Mouse (Mus musculus) liver, adult 2 months (tissue): ENCODE data around the gene Klhl42. TPM values are rescaled to one million over a fixed set of nuclear protein-coding genes. Genes with fewer than 3 reads are reported as not detected.

Experiments
- DNase-seq: peaks from one replicate; pipeline ENCODE4 v3.0.0-alpha.2; 2011; ENCODE audit warnings: low read depth, low spot score; ENCODE audit errors: extremely low read depth
- H3K27ac ChIP-seq: fragments of 200-500 bp; replicated peaks from 2 replicates; pipeline ENCODE4 v1.5.1; 2012; ENCODE audit warnings: low read depth, mild to moderate bottlenecking, control low read depth, inconsistent platforms, low read length; ENCODE audit not compliant: insufficient read depth
- H3K27me3 ChIP-seq: fragments of 200-500 bp; 2 replicates; pipeline ENCODE4 v1.6.1; 2012; ENCODE audit warnings: mild to moderate bottlenecking, moderate library complexity, low read length, inconsistent platforms; ENCODE audit not compliant: control insufficient read depth, insufficient read depth
- H3K36me3 ChIP-seq: fragments of 200-500 bp; 2 replicates; pipeline ENCODE4 v1.6.1; 2012; ENCODE audit warnings: low read length, inconsistent platforms; ENCODE audit not compliant: control insufficient read depth, insufficient read depth
- H3K4me1 ChIP-seq: fragments of 200-500 bp; 2 replicates; pipeline ENCODE4 v1.6.1; 2011; ENCODE audit warnings: low read length; ENCODE audit not compliant: control insufficient read depth, insufficient read depth
- H3K4me3 ChIP-seq: fragments of 200-500 bp; 2 replicates; pipeline ENCODE4 v1.5.1; 2011; ENCODE audit warnings: low read depth, mild to moderate bottlenecking, control low read depth, low read length, moderate library complexity; ENCODE audit not compliant: insufficient read depth
- H3K79me2 ChIP-seq: fragments of 200-500 bp; 2 replicates; pipeline ENCODE4 v1.6.1; 2012; ENCODE audit warnings: inconsistent platforms, mild to moderate bottlenecking, low read length, moderate library complexity; ENCODE audit not compliant: control insufficient read depth, insufficient read depth
- H3K9ac ChIP-seq: fragments of 200-500 bp; 2 replicates; pipeline ENCODE4 v1.6.1; 2012; ENCODE audit warnings: low read depth, mild to moderate bottlenecking, control low read depth, inconsistent platforms, low read length
- CTCF ChIP-seq: fragments of 200-500 bp; IDR thresholded peaks from 2 replicates; pipeline ENCODE4 v1.5.1; 2011; ENCODE audit warnings: low read depth, low read length, control low read depth
- POLR2A ChIP-seq: fragments of 200-500 bp; IDR thresholded peaks from 2 replicates; pipeline ENCODE4 v1.6.1; 2011; ENCODE audit warnings: low read length, control low read depth; ENCODE audit not compliant: insufficient read depth; ENCODE audit errors: extremely low read depth
- WGBS: fragments of 180-500 bp; shearing (Covaris S2); methylation state at CpG from one replicate; pipeline ENCODE4 v1.1.7; 2018; 5-methylcytosine and 5-hydroxymethylcytosine counted together
- polyA plus RNA-seq: library from polyadenylated mRNA; depleted of rRNA; stranded (reverse); fragments of >200 nt; gene quantifications from 2 replicates; pipeline ENCODE4 v1.2.3, GENCODE M21; 2012
- total RNA-seq: library from RNA; depleted of rRNA; stranded (reverse); fragments of >200 nt; gene quantifications from 2 replicates; pipeline ENCODE4 v1.2.3, GENCODE M21; 2014

The Klhl42 gene
- total and polyA plus RNA-seq, 2 experiments, result 6.9 to 8.8 TPM

GRCm38 (mm10) chr6:147117764-147118163 lies 26.6 kb downstream of the Klhl42 start:
- Histone ChIP-seq H3K4me3 (no peak overlapping the region), H3K9ac (no peak overlapping the region), H3K79me2 (no peaks in the 10 kb centered on the region), H3K27ac (no peak overlapping the region), H3K4me1 (no peaks in the 10 kb centered on the region), H3K36me3 (no peaks in the 10 kb centered on the region), H3K27me3 (no peaks in the 10 kb centered on the region)
- TF ChIP-seq POLR2A, result no peak
- TF ChIP-seq CTCF, result no peak
- 91% methylated on average over 7 of the region's 7 CpGs for WGBS
- no peak for DNase-seq

DNA sequence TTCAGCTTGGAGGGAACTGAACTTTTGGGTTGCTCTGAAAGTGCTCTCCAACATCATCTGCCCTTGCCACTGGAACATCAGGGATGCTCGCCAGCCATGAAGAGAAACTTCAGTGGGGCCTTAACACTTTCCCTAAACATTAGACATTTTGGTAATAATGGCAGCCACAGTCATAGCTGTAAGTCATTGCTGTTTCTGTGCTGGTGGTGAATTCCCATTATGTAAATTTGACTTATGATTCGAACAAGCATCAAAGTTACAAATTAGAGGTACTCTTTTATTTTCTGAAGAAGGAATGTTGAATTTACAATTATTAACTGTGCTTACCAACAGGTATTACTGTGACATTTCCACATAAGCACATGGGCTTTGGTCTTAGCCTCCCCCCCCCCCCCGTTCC lies 27.0 kb downstream of the Klhl42 start:
- Histone ChIP-seq H3K27me3 (no peaks in the 10 kb centered on the region), H3K79me2 (no peaks in the 10 kb centered on the region), H3K4me3 (no peak overlapping the region), H3K27ac (no peak overlapping the region), H3K36me3 (no peaks in the 10 kb centered on the region), H3K9ac (no peak overlapping the region), H3K4me1 (no peaks in the 10 kb centered on the region)
- no peak for DNase-seq
- TF ChIP-seq POLR2A (no peak), CTCF (no peak)
- 75% methylated on average over 3 of the region's 3 CpGs for WGBS

DNA sequence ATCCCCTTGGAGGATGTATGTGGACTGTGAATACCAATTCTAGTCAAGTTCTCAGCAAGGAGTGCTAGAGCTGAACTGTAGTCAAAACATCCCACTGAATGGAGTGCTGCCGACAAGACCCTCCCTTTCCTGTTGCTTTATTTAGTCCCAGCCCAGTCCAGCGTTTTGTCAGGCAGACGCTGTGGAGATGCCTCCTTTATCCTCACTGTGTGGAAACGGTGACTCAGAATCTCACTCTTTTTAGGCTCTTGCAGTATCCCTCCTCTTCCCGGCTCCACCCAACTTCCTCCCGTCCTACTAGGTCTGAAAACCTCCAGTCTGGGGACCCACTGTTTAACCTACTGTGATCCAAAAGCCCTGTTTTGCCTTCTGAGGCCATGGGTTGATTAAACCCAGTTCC lies 30.1 kb downstream of the Klhl42 start:
- H3K4me3 ChIP-seq, result no peak overlapping the region
- WGBS, result 49% methylated on average over 6 of the region's 6 CpGs
- TF ChIP-seq CTCF, result no peak
- no peak for TF ChIP-seq POLR2A
- no peaks in the 10 kb centered on the region for H3K27me3 ChIP-seq
- no peaks in the 10 kb centered on the region for H3K36me3 ChIP-seq
- no peak for DNase-seq
- no peaks in the 10 kb centered on the region for H3K4me1 ChIP-seq
- no peaks in the 10 kb centered on the region for H3K79me2 ChIP-seq
- no peak overlapping the region for H3K9ac ChIP-seq
- no peak overlapping the region for H3K27ac ChIP-seq

GRCm38 (mm10) chr6:147127239-147127638 lies 36.1 kb downstream of the Klhl42 start:
- 95% methylated on average over 10 of the region's 10 CpGs for WGBS
- no peak for TF ChIP-seq CTCF
- TF ChIP-seq POLR2A, result no peak
- no peak for DNase-seq
- Histone ChIP-seq H3K27ac (no peak overlapping the region), H3K4me1 (no peaks in the 10 kb centered on the region), H3K79me2 (no peaks in the 10 kb centered on the region), H3K27me3 (no peaks in the 10 kb centered on the region), H3K4me3 (no peak overlapping the region), H3K9ac (no peak overlapping the region), H3K36me3 (no peaks in the 10 kb centered on the region)

DNA sequence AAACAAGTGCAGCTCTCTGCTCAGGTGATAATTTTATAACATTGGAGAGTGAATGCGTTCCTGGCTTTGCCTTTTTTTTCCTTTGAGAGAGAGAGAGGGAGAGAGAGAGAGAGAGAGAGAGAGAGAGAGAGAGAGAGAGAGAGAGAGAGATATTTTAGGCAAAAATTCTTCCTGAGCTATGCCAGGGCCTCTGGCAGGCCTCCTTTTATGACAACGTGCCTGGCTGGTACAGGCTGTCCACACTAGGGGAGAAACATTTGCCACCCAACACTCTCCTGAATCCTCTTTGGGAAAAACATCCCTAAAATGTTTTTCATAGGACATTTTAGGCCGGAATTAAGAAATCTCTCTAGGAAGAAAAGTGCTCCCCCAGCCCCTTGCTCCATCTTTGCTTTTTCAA lies 47.1 kb downstream of the Klhl42 start:
- Histone ChIP-seq H3K79me2 (no peaks in the 10 kb centered on the region), H3K27me3 (no peaks in the 10 kb centered on the region), H3K4me1 (no peaks in the 10 kb centered on the region), H3K36me3 (no peaks in the 10 kb centered on the region), H3K27ac (no peak overlapping the region), H3K4me3 (no peak overlapping the region), H3K9ac (no peak overlapping the region)
- DNase-seq, result no peak
- no peak for TF ChIP-seq POLR2A
- no peak for TF ChIP-seq CTCF
- 74% methylated on average over 3 of the region's 3 CpGs for WGBS

GRCm38 (mm10) chr6:147140600-147141154 lies 49.5 kb downstream of the Klhl42 start:
- no peaks in the 10 kb centered on the region for H3K4me1 ChIP-seq
- no peak overlapping the region for H3K4me3 ChIP-seq
- H3K27me3 ChIP-seq, result no peaks in the 10 kb centered on the region
- no peaks in the 10 kb centered on the region for H3K79me2 ChIP-seq
- H3K27ac ChIP-seq, result no peak overlapping the region
- no peak overlapping the region for H3K9ac ChIP-seq
- 92% methylated on average over 7 of the region's 7 CpGs for WGBS
- TF ChIP-seq POLR2A, result no peak
- no peak for TF ChIP-seq CTCF
- no peak for DNase-seq
- H3K36me3 ChIP-seq, result no peaks in the 10 kb centered on the region
